In the genomic region with DNA sequence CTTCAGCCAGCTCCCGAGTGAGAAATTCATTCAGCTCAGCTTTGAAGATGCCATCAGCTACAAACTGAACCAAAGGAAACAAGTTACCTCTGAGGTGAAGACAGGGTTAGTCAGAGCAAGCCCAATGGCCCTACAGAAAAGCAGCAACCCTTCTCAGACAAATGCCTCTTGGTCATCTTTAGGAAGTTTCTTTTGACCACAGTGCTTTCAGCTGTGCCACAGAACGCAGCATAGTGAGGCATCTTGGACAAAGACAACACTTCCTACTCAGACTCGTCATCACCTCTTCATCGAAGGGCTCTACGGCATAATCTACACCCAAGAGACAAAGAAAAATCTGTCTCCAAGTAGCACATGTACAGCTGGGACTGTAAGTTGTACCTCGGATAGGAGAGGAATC, we compare ENCODE assay signal across 8 mouse cellular contexts. TPM values are rescaled to one million over a fixed set of nuclear protein-coding genes. Genes with fewer than 3 reads are reported as not detected.
A peak's percentile ranks its signal among the peaks of the same experiment; 100 is the strongest.
DNase-seq lines count a peak whose midpoint lies in the region; ATAC-seq and TF ChIP-seq lines count a peak whose summit lies in the region.

No protein-coding gene starts in this region.

- 3% methylated on average over 6 of the region's 6 CpGs for WGBS in embryonic facial prominence, embryonic 12.5 days
- WGBS in intestine, embryonic 15.5 days, result 1% methylated on average over 6 of the region's 6 CpGs
- WGBS in neural tube, embryonic 11.5 days, result 4% methylated on average over 6 of the region's 6 CpGs

- no peaks in the 10 kb centered on the region for H3K27me3 ChIP-seq in embryonic facial prominence, embryonic 12.5 days
- H3K27me3 ChIP-seq in intestine, embryonic 15.5 days (replicated peaks), result no peaks in the 10 kb centered on the region
- H3K27me3 ChIP-seq in neural tube, embryonic 11.5 days (ENCODE audit: control insufficient read depth, insufficient read depth, low read length), result no peaks in the 10 kb centered on the region

- peak overlapping the region; percentile 87; the same call in 1 of the 2 replicates for H3K27ac ChIP-seq in left cerebral cortex, adult 2 months
- peak overlapping the region; percentile 72 for H3K27ac ChIP-seq in embryonic facial prominence, embryonic 12.5 days
- peak overlapping the region; percentile 87 for H3K27ac ChIP-seq in intestine, embryonic 15.5 days
- 0 out of 2 replicates have a peak overlapping the region, but pooled peaks have one; percentile 65 for H3K27ac ChIP-seq in neural tube, embryonic 11.5 days (ENCODE audit: low read depth, low read length)

- TF ChIP-seq CTCF in left cerebral cortex, adult 2 months (IDR thresholded peaks at IDR 0.05), result no peak

- no peaks in the 10 kb centered on the region for H3K9me3 ChIP-seq in embryonic facial prominence, embryonic 12.5 days
- H3K9me3 ChIP-seq in intestine, embryonic 15.5 days, result no peaks in the 10 kb centered on the region
- no peaks in the 10 kb centered on the region for H3K9me3 ChIP-seq in neural tube, embryonic 11.5 days (ENCODE audit: control insufficient read depth, low read length)

- peaks cover 47% of the 10 kb centered on the region for H3K36me3 ChIP-seq in embryonic facial prominence, embryonic 12.5 days
- H3K36me3 ChIP-seq in intestine, embryonic 15.5 days, result peaks cover 37% of the 10 kb centered on the region
- peaks cover 25% of the 10 kb centered on the region for H3K36me3 ChIP-seq in neural tube, embryonic 11.5 days (ENCODE audit: control insufficient read depth, insufficient read depth, low read length)

- no peak for DNase-seq in left cerebral cortex, adult 2 months (ENCODE audit: extremely low spot score in 1 of 2, low spot score in 2 of 2)
- no peak for DNase-seq in left cerebral cortex, postnatal 4 days
- no peak for DNase-seq in neural tube, embryonic 11.5 days (ENCODE audit: low spot score)
- DNase-seq in gastrocnemius, postnatal 14 days, result no peak
- DNase-seq in spleen, postnatal 4 days (ENCODE audit: low spot score in 2 of 2), result no peak
- no peak for DNase-seq in MN1 (ENCODE audit: low spot score)

- H3K4me2 ChIP-seq in embryonic facial prominence, embryonic 12.5 days (replicated peaks), result peak overlapping the region; percentile 80
- peak overlapping the region; percentile 75 for H3K4me2 ChIP-seq in intestine, embryonic 15.5 days (replicated peaks)
- peak overlapping the region; percentile 71 for H3K4me2 ChIP-seq in neural tube, embryonic 11.5 days (ENCODE audit: low read depth)

- peaks cover 23% of the 10 kb centered on the region for H3K4me1 ChIP-seq in embryonic facial prominence, embryonic 12.5 days
- peaks cover 28% of the 10 kb centered on the region for H3K4me1 ChIP-seq in intestine, embryonic 15.5 days (replicated peaks)
- peaks cover 8% of the 10 kb centered on the region for H3K4me1 ChIP-seq in neural tube, embryonic 11.5 days (ENCODE audit: control insufficient read depth, insufficient read depth, low read length)

- peak overlapping the region; percentile 85 for H3K9ac ChIP-seq in embryonic facial prominence, embryonic 12.5 days
- peak overlapping the region; percentile 71 for H3K9ac ChIP-seq in intestine, embryonic 15.5 days
- peak overlapping the region; percentile 93 for H3K9ac ChIP-seq in neural tube, embryonic 11.5 days (ENCODE audit: low read length)

- intact Hi-C loops in left cerebral cortex, adult 2 months (cut with DNase I), result loop anchor here (10.0 kb wide), 1 partner anchor 372 kb away; a partner anchor contains a TSS
- intact Hi-C loops in left cerebral cortex, postnatal 4 days (cut with DNase I), result no loop called here
- intact Hi-C loops in gastrocnemius, postnatal 14 days (cut with DNase I; ENCODE audit: low total_unique reads), result no loop called here

- H3K4me3 ChIP-seq in left cerebral cortex, adult 2 months, result peak overlapping the region; percentile 66
- H3K4me3 ChIP-seq in embryonic facial prominence, embryonic 12.5 days, result peak overlapping the region; percentile 72
- H3K4me3 ChIP-seq in intestine, embryonic 15.5 days (replicated peaks), result peak overlapping the region; percentile 69
- H3K4me3 ChIP-seq in neural tube, embryonic 11.5 days (ENCODE audit: low read depth, low read length), result peak overlapping the region; percentile 72

- no peak for ATAC-seq in embryonic facial prominence, embryonic 12.5 days (ENCODE audit: insufficient number of reproducible peaks, insufficient read depth, low FRiP score, low TSS enrichment)
- no peak for ATAC-seq in intestine, embryonic 15.5 days
- no peak for ATAC-seq in neural tube, embryonic 11.5 days (ENCODE audit: insufficient read depth, low FRiP score, low TSS enrichment)

RNA-seq across cellular contexts. Expression of a gene that starts 0.9 kb away (rescaled TPM):
- total RNA-seq in left cerebral cortex, adult 2 months (2021), result 100 to 1,000 TPM; 223 to 241 TPM
- 100 to 1,000 TPM; 379 to 396 TPM for total RNA-seq in left cerebral cortex, postnatal 4 days (2021)
- 695 and 699 TPM in 2 replicates for polyA plus RNA-seq in embryonic facial prominence, embryonic 12.5 days (2016; fragmentation: Nextera tagmentation; extraction: Ambion mirVana)
- 810 and 875 TPM in 2 replicates for polyA plus RNA-seq in intestine, embryonic 15.5 days (2015; fragmentation: Nextera tagmentation; extraction: Ambion mirVana)
- 687 and 719 TPM in 2 replicates for polyA plus RNA-seq in neural tube, embryonic 11.5 days (2014; fragmentation: Nextera tagmentation; extraction: Ambion mirVana)
- total RNA-seq in gastrocnemius, postnatal 14 days (2021), result 100 to 1,000 TPM; 262 to 278 TPM

RNA-seq across cellular contexts. Expression of a gene that starts 16.8 kb away (rescaled TPM):
- total RNA-seq in left cerebral cortex, adult 2 months (2021), result 1 to 10 TPM; 2.3 to 2.7 TPM
- total RNA-seq in left cerebral cortex, postnatal 4 days (2021), result 1 to 10 TPM; 4.8 to 5.8 TPM
- polyA plus RNA-seq in embryonic facial prominence, embryonic 12.5 days (2016; fragmentation: Nextera tagmentation; extraction: Ambion mirVana), result 2.1 and 2.7 TPM in 2 replicates
- 0.49 and 0.62 TPM in 2 replicates for polyA plus RNA-seq in intestine, embryonic 15.5 days (2015; fragmentation: Nextera tagmentation; extraction: Ambion mirVana)
- polyA plus RNA-seq in neural tube, embryonic 11.5 days (2014; fragmentation: Nextera tagmentation; extraction: Ambion mirVana), result 25.8 and 31.4 TPM in 2 replicates
- total RNA-seq in gastrocnemius, postnatal 14 days (2021), result under 1 TPM in 1 of 2 experiments, not detected in 1; 0.38 TPM

RNA-seq across cellular contexts. Expression of a gene that starts 52.6 kb away (rescaled TPM):
- total RNA-seq in left cerebral cortex, adult 2 months (2021), result 100 to 1,000 TPM; 193 to 197 TPM
- 100 to 1,000 TPM; 147 to 150 TPM for total RNA-seq in left cerebral cortex, postnatal 4 days (2021)
- 8.5 and 8.8 TPM in 2 replicates for polyA plus RNA-seq in embryonic facial prominence, embryonic 12.5 days (2016; fragmentation: Nextera tagmentation; extraction: Ambion mirVana)
- polyA plus RNA-seq in intestine, embryonic 15.5 days (2015; fragmentation: Nextera tagmentation; extraction: Ambion mirVana), result 8.5 and 9.0 TPM in 2 replicates
- polyA plus RNA-seq in neural tube, embryonic 11.5 days (2014; fragmentation: Nextera tagmentation; extraction: Ambion mirVana), result 5.0 and 5.3 TPM in 2 replicates
- total RNA-seq in gastrocnemius, postnatal 14 days (2021), result 10 to 100 TPM; 14.3 to 15.2 TPM

Comparison
In these comparisons a context has a peak if more than half of its experiments do, and no peak if none do; other contexts are left out.
1. RNA of a gene that starts 52.6 kb away (total RNA-seq): 193 to 197 TPM in left cerebral cortex, adult 2 months and 147 to 150 TPM in left cerebral cortex, postnatal 4 days; 14.3 to 15.2 TPM in gastrocnemius, postnatal 14 days; every median in the first group is over 4 times any median in the second.
2. Peak in every context shown above with its lines, with median percentiles within 50 percentile points of each other: H3K27ac ChIP-seq, H3K4me3 ChIP-seq, H3K4me2 ChIP-seq and H3K9ac ChIP-seq.